Mouse (Mus musculus) ES-CJ7 (cell line): Measurements from ENCODE around the gene Eml4.

Experiments used
- DNase-seq: peaks from one replicate; pipeline ENCODE4 v3.0.0; 2011; ENCODE audit warnings: low read depth, low spot score

Eml4 gene

DNA sequence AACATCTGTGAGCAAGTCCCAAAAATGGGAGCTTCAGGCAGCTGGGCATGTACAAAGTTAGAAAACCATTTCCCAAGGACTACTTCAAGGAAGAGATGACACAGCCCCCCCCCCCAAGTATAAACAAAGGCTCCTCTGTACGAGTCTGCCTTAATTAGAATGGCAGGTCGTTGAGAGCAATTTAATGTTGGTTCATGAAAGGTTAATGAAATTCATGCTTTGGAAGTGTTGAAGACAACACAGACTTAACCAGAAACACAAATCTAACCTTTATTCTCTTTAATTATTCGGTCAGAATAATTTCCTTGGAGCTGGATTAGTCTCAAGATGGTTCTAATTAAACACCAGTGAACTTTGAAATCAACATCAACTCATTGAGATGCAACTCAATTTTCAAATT, 137.0 kb downstream of the Eml4 start:
- DNase-seq: no peak

- no peak for DNase-seq
Measured at GRCm38 (mm10) chr17:83498889-83499288, 148.2 kb downstream of the Eml4 start.

GRCm38 (mm10) chr17:83499692-83500091, 149.0 kb downstream of the Eml4 start:
- peak; percentile 35 for DNase-seq

- DNase-seq: no peak
Measured at GRCm38 (mm10) chr17:83503693-83504092, 153.0 kb downstream of the Eml4 start.

DNA sequence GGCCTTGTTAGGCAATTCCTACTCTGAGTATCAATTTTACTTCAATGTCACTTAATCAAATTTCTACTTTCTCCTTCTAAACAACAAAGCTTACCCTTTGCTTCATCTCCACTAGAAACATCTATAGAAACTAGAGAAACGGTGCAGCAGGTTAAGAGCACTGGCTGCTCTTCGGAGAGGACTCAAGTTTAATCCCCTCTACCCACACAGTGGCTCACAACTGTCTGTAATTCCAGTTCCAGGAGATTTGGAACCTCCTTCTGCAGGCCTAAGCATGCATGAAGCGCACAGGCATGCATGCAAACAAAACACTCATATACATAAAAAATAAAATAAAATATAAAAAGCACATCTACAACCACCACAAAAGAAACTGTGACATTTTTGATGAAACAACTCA, 161.4 kb downstream of the Eml4 start:
- DNase-seq: no peak

DNA sequence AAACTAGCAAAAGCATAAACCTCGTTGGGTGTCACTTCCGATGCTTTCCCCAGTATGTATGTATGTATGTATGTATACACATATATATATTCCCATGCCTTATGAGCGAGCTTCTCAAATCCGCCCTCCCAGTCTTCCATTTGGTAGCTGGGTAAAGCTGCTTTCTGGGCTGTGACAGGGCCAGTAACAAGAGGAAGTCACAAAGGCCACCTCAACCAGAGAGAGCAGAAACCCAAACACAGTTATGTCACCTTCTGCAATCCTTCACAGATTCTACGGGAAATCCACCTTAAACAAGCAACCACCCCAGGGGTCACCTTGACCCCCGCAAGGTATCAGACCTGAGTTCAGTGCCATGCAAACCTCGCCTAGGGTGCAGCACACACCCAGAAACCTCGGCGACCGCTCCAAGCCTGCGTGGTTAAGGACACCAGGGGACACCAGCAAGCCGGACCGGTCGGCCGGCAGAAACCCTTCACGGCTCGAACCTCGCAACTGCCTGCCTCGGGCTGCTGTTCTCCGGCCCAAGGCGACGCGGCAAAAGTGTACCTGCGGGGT, 163.0 kb downstream of the Eml4 start:
- DNase-seq: peak; percentile 21

- DNase-seq: peak; percentile 90
Measured at GRCm38 (mm10) chr17:83514213-83514701, 163.5 kb downstream of the Eml4 start.

- no peak for DNase-seq
Measured at GRCm38 (mm10) chr17:83517280-83518015, 166.7 kb downstream of the Eml4 start, which contains the start of gene Cox7a2l. Cox7a2l (minus strand) TSS chr17:83517330.

DNA sequence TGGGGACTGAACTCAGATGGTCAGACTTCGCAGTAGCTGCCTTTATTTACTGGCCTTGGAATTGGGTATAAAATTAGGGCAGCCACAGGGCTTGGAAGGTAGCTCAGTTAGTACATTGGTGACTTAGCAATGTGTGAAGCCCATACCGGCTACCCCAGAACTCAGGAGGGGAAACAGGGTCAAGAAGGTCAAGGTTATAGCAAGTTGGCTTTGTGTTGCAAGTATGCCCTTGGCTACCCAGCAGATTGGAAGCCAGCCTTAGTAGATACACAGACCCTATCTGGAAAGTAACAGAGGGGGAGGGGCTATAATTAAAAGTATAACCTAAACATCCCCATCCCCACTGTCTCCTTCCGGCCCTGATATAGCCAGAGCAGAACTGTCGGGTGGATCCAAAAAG, 171.2 kb downstream of the Eml4 start:
- DNase-seq: peak; percentile 71

DNA sequence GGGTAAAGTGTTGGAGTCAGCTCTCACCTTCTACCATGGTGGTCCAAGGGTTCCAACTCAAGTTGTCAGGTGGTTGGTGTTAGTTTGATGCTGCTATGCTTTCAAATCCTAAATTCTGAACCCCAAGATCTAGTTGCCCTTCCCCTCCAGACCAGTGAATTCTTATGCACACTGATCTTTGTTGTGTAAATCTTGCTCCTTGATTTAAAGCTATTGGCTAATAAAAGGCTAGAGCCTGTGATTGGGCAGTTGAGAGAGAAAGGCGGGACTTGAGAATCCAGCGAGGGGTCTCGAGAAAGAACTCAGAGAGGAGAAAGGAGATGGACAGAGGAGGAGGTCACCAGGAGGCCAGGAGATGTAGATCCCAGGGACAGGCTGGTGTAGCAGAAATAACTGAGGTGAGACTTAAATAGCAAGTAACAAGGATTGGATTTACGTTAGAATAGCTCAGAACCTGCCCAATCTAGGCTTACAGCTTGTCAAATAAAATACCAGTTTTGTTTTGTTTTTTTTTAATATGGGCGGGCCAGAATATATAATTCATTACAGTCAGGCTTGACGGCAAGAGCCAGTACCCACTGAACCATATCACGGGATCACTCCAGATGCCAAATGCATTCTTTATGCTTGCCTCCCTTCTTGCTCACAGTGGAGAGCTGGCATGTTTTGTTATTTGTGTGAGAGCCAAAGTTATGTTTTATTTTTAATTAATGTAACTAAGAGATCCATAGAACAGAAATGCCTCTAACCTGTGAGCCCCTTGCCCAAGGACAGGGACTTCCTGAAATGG, 172.1 kb downstream of the Eml4 start:
- DNase-seq: peak; percentile 92

- DNase-seq: no peak
Measured at GRCm38 (mm10) chr17:83524753-83525152, 174.0 kb downstream of the Eml4 start.

GRCm38 (mm10) chr17:83525596-83525995, 174.9 kb downstream of the Eml4 start:
- peak; percentile 61 for DNase-seq

DNA sequence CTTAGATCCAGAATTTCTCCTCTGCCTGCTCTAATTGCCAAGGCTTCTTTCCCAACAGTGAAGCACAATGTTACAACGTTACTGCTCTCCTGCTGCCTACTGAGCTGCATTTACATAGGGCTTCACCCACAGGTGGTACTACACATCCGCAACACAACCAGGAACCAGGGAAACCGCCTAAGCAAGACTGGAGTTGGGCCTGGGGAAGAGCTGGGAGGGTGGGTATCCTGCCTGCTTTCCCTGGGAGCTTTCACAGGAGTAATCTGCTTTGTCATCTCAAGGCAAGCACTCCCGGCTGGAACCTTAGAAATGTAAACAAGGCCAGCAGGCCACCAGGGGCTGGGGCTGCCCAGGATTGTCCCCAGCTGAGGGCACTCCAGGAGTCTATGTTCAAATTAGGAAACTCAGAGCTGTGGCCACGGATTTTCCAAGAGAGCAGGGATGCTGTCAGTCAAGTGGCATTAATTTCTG, 175.4 kb downstream of the Eml4 start:
- DNase-seq: peak; percentile 56

DNA sequence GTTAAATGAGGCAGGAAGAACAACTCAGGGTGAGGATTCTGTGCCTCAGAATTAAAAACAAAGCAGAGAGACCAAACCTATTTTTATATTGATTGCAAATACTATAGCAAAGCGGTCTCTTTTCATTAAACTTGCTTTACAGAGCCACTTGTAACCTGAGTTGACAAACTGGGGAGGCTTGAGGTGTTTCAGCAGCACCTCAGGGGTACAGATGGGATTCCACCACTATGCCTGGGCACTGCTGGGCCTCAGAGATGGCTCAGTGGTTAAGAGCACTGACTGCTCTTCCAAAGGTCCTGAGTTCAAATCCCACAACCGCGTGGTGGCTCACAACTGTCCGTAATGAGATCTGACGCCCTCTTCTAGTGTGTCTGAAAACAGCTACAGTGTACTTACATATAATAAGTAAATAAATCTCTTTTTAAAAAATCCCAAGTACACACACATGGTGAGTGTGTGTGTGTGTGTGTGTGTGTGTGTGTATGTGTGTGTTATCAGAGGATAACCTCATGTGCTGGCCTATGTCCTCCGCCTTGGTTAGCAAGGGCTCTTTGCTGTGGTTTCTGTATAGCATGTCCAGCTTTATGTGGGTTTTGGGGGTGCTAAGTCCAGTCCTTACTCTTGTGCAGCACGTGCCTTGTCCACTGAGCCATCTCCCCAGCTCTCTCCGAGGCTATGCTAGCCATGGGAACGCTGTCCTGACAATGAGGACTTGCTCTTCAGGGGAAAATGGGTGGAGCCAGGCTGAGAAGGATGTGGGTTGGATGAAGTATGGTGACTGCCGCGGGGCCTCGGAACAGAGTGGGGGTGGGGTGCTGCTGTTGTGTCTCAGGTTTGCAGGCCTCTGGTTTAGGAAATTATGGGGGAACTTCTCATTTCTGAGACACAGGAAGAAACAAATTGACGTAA, 176.1 kb downstream of the Eml4 start:
- peak; percentile 89 for DNase-seq

DNA sequence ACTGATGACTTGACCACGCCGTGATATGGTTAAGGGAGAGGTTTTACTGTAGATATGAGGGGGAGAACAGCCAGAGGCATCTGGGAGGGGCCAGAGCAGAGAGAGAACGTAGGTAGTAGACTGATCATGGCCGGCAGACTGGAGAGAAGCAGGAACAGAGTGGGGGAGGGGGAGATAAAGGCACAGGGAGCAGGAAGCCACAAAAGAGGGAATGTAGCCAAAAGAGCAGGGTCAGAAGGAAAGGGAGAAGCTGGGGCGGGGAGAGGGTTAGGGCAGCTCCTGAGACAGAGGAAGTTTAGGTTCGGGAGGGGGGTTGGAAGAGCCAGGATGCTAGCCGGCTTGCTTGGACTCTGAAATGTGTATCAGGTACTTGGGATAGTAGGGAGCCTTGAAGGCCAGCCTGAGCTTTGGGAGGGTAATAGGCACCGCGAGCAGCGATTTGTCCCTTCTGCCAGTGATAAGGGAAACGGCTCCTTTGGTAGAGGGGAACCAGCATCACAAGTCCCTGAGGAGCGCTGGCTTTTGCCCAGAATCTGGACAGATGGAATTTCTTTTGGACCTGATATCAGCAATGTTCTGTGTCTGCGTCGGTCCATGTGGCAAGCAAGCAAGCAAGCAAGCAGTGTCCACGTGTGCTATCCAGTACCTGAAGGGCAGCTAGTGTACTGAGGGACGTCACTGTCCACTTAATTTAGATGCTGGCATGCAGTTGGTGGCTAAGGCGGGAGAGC, 177.1 kb downstream of the Eml4 start:
- peak; percentile 81 for DNase-seq
